Mouse (Mus musculus) thymus, adult 2 months (tissue): ENCODE results near the gene Olfr229.

Source experiments
- CTCF ChIP-seq: fragments of 200-500 bp; IDR thresholded peaks from 2 replicates; pipeline ENCODE4 v1.5.1; 2012; ENCODE audit warnings: mild to moderate bottlenecking, control low read depth, low read length, moderate library complexity, borderline replicate concordance; ENCODE audit not compliant: control insufficient read depth, poor library complexity, insufficient read depth; ENCODE audit errors: extremely low read depth
- POLR2A ChIP-seq: fragments of 200-500 bp; IDR thresholded peaks from 2 replicates; pipeline ENCODE4 v1.6.1; 2012; ENCODE audit warnings: mild to moderate bottlenecking, low read length, control low read depth, moderate library complexity; ENCODE audit not compliant: control insufficient read depth, poor library complexity, insufficient read depth; ENCODE audit errors: extremely low read depth

- TF ChIP-seq CTCF = no peak
- no peak for TF ChIP-seq POLR2A
These were observed 44.8 kb downstream of the Olfr229 start, which contains the start of gene Olfr975 for GRCm38 (mm10) chr9:39951946-39952345.
